Mouse (Mus musculus): ENCODE measurements around the gene Hspg2. TPM values are rescaled to one million over a fixed set of nuclear protein-coding genes. Genes with fewer than 3 reads are reported as not detected.
"Not testable (repeated sequence)": the region's sequence is repeated elsewhere in the genome, so short reads cannot be mapped to it uniquely, and the experiment has no call there.

Gene Hspg2
- polyA plus RNA-seq, 1 experiment: 76.2 TPM

GRCm38 (mm10) chr4:137574469-137574868 is 105.9 kb downstream of the Hspg2 start, which contains the start of gene Ldlrad2:
Gene Ldlrad2 (minus strand): TSS chr4:137574569.
- peaks cover 4% of the 10 kb centered on the region for H3K4me1 ChIP-seq (ENCODE audit: control insufficient read depth, insufficient read depth, low read length)
- no peak within 1 kb of the TSS for H3K4me3 ChIP-seq (replicated peaks; ENCODE audit: extremely low read depth, low read depth, low read length)
- DNase-seq: no peak
- WGBS: 85% methylated on average over 10 of the region's 10 CpGs
- TF ChIP-seq POLR2A (IDR thresholded peaks at IDR 0.05; ENCODE audit: borderline replicate concordance, extremely low read depth, low read depth, low read length) (no peak), CTCF (IDR thresholded peaks at IDR 0.05; ENCODE audit: insufficient read depth, low read length) (no peak)

- no peak overlapping the region for H3K4me3 ChIP-seq (replicated peaks; ENCODE audit: extremely low read depth, low read depth, low read length)
- peaks cover 4% of the 10 kb centered on the region for H3K4me1 ChIP-seq (ENCODE audit: control insufficient read depth, insufficient read depth, low read length)
- WGBS: 96% methylated on average over 12 of the region's 12 CpGs
- no peak for DNase-seq
- TF ChIP-seq POLR2A (IDR thresholded peaks at IDR 0.05; ENCODE audit: borderline replicate concordance, extremely low read depth, low read depth, low read length): no peak
- no peak for TF ChIP-seq CTCF (IDR thresholded peaks at IDR 0.05; ENCODE audit: insufficient read depth, low read length)
Measured at GRCm38 (mm10) chr4:137577486-137577885, 108.9 kb downstream of the Hspg2 start.

- Histone ChIP-seq H3K4me1 (ENCODE audit: control insufficient read depth, insufficient read depth, low read length) (peaks cover 4% of the 10 kb centered on the region), H3K4me3 (replicated peaks; ENCODE audit: extremely low read depth, low read depth, low read length) (no peak overlapping the region)
- TF ChIP-seq CTCF (IDR thresholded peaks at IDR 0.05; ENCODE audit: insufficient read depth, low read length): peak; percentile 41; the same call in 1 of the 2 replicates
- no peak for TF ChIP-seq POLR2A (IDR thresholded peaks at IDR 0.05; ENCODE audit: borderline replicate concordance, extremely low read depth, low read depth, low read length)
- peak; percentile 42 for DNase-seq
- 6% methylated on average over 39 of the region's 39 CpGs for WGBS
Measured at GRCm38 (mm10) chr4:137578181-137578845, 109.7 kb downstream of the Hspg2 start.

- Histone ChIP-seq H3K4me3 (replicated peaks; ENCODE audit: extremely low read depth, low read depth, low read length) (no peak overlapping the region), H3K4me1 (ENCODE audit: control insufficient read depth, insufficient read depth, low read length) (peaks cover 4% of the 10 kb centered on the region)
- 58% methylated on average over 4 of the region's 4 CpGs for WGBS
- TF ChIP-seq POLR2A (IDR thresholded peaks at IDR 0.05; ENCODE audit: borderline replicate concordance, extremely low read depth, low read depth, low read length) (no peak), CTCF (IDR thresholded peaks at IDR 0.05; ENCODE audit: insufficient read depth, low read length) (no peak)
- DNase-seq: no peak
Measured at GRCm38 (mm10) chr4:137579789-137580188, 111.2 kb downstream of the Hspg2 start.

GRCm38 (mm10) chr4:137580299-137580698 is 111.7 kb downstream of the Hspg2 start:
- no peak for TF ChIP-seq CTCF (IDR thresholded peaks at IDR 0.05; ENCODE audit: insufficient read depth, low read length)
- no peak for TF ChIP-seq POLR2A (IDR thresholded peaks at IDR 0.05; ENCODE audit: borderline replicate concordance, extremely low read depth, low read depth, low read length)
- peaks cover 4% of the 10 kb centered on the region for H3K4me1 ChIP-seq (ENCODE audit: control insufficient read depth, insufficient read depth, low read length)
- 73% methylated on average over 2 of the region's 2 CpGs for whole genome bisulfite sequencing
- H3K4me3 ChIP-seq (replicated peaks; ENCODE audit: extremely low read depth, low read depth, low read length): no peak overlapping the region
- no peak for DNase-seq

- peak; percentile 17 for DNase-seq
- 59% methylated on average over 3 of the region's 3 CpGs for WGBS
- TF ChIP-seq POLR2A (IDR thresholded peaks at IDR 0.05; ENCODE audit: borderline replicate concordance, extremely low read depth, low read depth, low read length): no peak
- 0 out of 2 replicates have a peak, but pooled peaks have one; percentile 6 for TF ChIP-seq CTCF (IDR thresholded peaks at IDR 0.05; ENCODE audit: insufficient read depth, low read length)
- H3K4me3 ChIP-seq (replicated peaks; ENCODE audit: extremely low read depth, low read depth, low read length): no peak overlapping the region
- H3K4me1 ChIP-seq (ENCODE audit: control insufficient read depth, insufficient read depth, low read length): peaks cover 4% of the 10 kb centered on the region
Measured at GRCm38 (mm10) chr4:137581815-137582214, 113.2 kb downstream of the Hspg2 start.

GRCm38 (mm10) chr4:137589095-137589494 is 120.5 kb downstream of the Hspg2 start:
- not testable (repeated sequence) for H3K4me3 ChIP-seq (replicated peaks; ENCODE audit: extremely low read depth, low read depth, low read length); H3K4me1 ChIP-seq (ENCODE audit: control insufficient read depth, insufficient read depth, low read length)
- 88% methylated on average over 2 of the region's 3 CpGs for WGBS

GRCm38 (mm10) chr4:137589586-137589985 is 121.0 kb downstream of the Hspg2 start:
- 85% methylated on average over 3 of the region's 3 CpGs for WGBS
- DNase-seq: no peak
- Histone ChIP-seq H3K4me3 (replicated peaks; ENCODE audit: extremely low read depth, low read depth, low read length) (no peak overlapping the region), H3K4me1 (ENCODE audit: control insufficient read depth, insufficient read depth, low read length) (no peaks in the 10 kb centered on the region)
- TF ChIP-seq CTCF (IDR thresholded peaks at IDR 0.05; ENCODE audit: insufficient read depth, low read length) (no peak), POLR2A (IDR thresholded peaks at IDR 0.05; ENCODE audit: borderline replicate concordance, extremely low read depth, low read depth, low read length) (no peak)

More at GRCm38 (mm10) chr4:137589095-137589494, 120.5 kb downstream of the Hspg2 start:
- not testable (repeated sequence) for DNase-seq

GRCm38 (mm10) chr4:137590961-137591360 is 122.4 kb downstream of the Hspg2 start:
- DNase-seq: no peak
- WGBS: 86% methylated on average over 4 of the region's 4 CpGs
- Histone ChIP-seq H3K4me3 (replicated peaks; ENCODE audit: extremely low read depth, low read depth, low read length) (no peak overlapping the region), H3K4me1 (ENCODE audit: control insufficient read depth, insufficient read depth, low read length) (peaks cover 2% of the 10 kb centered on the region; the same call in 1 of the 2 replicates)
- TF ChIP-seq POLR2A (IDR thresholded peaks at IDR 0.05; ENCODE audit: borderline replicate concordance, extremely low read depth, low read depth, low read length): no peak
- TF ChIP-seq CTCF (IDR thresholded peaks at IDR 0.05; ENCODE audit: insufficient read depth, low read length): no peak
